Mouse (Mus musculus): ENCODE data around the gene Myl6.

Gene Myl6

DNA sequence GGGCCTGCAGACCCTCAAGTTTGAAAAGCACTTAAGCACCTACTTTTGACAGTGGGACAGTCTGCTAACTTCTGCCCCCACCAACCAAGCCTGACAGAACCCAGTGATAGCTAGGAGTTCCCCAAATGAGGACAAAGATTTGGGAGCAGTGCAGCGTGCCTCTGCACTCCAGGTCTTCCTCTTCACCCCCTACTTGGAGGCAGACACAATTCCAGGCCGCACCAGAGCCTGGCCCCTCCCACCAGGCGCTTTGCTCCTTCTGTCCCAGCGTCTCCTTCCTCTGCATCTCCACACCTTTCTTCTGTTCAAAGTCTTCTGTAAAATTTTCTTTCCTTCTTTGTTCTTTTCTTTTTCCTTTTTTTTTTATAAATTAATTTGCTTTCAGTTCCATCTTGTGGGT is 4.2 kb downstream of the Myl6 start:
- no peak for DNase-seq (ENCODE audit: low spot score)

- no peak for DNase-seq (ENCODE audit: low spot score)
Measured at GRCm38 (mm10) chr10:128489380-128489779, 4.6 kb downstream of the Myl6 start.

DNA sequence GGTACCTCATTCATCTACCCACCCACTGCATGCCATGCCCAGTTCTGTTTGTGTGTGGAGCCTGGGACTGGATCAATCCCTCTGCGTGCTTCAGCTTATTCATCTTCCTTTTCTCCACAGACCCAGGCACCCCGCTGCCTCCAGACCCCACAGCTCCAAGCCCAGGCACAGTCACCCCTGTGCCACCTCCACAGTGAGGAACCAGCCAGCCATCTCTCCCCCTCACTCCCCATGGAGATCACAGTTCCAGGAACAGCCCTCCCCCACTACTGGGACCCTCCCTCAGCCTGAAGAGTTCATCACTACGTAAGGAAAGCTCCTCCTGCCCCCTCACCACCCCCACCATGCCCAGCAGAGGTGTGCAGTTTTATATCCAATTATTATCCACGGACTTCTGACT is 5.2 kb downstream of the Myl6 start:
- no peak for DNase-seq (ENCODE audit: low spot score)

GRCm38 (mm10) chr10:128487861-128488712 is 5.9 kb downstream of the Myl6 start:
- DNase-seq (ENCODE audit: low spot score), result no peak

- no peak for DNase-seq (ENCODE audit: low spot score)
Measured at GRCm38 (mm10) chr10:128486370-128486769, 7.6 kb downstream of the Myl6 start.

DNA sequence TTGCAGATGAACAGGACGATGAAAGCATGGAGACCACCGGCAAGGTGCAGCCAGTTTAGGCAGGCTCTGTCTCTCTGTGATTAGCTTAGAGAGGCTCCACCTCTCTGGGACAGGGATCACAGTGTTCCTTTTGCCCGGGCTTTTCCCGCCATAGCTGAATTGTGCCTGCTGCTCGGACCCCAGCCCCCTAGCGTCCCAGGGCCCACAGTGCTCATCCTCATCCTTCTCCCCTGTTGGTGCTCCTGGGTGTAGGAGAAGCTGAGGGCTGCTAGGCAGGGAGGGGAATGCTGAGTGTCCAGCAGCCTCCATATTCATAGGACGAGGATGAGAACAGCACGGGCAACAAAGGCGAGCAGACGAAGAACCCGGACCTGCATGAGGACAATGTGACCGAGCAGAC is 19.6 kb downstream of the Myl6 start:
- no peak for DNase-seq (ENCODE audit: low spot score)

DNA sequence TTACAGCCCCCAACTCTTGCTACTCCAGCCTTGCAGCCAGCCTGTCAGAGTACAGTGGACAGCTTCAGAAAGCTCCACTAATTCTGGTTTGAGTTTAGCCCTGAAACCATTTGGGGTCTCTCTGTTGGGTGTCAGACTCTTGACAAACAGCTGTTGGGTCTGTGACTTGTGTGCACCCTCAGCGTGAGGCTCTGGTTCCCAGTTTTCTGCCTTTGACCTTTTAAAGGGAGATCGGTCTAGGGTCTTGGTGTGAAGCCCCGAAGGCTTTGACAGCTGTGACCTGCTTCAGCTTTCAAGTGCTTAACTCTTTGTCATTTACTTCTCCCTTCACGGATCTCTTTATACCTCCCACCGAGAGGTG is 33.7 kb downstream of the Myl6 start:
- peak; percentile 55 for DNase-seq (ENCODE audit: low spot score)

GRCm38 (mm10) chr10:128459409-128460269 is 34.3 kb downstream of the Myl6 start:
- DNase-seq (ENCODE audit: low spot score), result peak; percentile 40

- peak; percentile 79 for DNase-seq (ENCODE audit: low spot score)
Measured at GRCm38 (mm10) chr10:128458719-128459408, 35.1 kb downstream of the Myl6 start, which contains the start of gene Smarcc2. Gene Smarcc2, plus strand, starts transcription at chr10:128459248.

GRCm38 (mm10) chr10:128458348-128458718 is 35.6 kb downstream of the Myl6 start:
- peak; percentile 86 for DNase-seq (ENCODE audit: low spot score)

- no peak for DNase-seq (ENCODE audit: low spot score)
Measured at GRCm38 (mm10) chr10:128457676-128458075, 36.3 kb downstream of the Myl6 start.

DNA sequence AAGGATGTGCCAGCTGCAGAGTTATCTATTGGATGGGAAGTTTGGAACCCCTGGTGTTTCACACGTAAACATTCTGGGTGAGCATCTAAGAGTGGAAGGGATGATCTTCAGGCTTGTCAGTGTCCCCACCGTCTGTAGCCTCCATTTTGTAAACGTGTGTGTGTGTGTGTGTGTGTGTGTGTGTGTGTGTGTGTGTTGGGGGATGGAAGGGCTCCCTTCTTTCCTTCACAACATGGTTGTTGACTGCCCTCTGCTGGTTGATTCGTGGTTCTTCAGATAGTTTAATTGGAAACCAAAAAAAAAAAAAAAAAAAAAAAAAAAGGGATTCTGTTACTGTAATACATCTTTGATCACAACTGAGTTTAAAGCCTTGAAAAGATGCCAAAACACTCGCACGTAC is 38.7 kb downstream of the Myl6 start:
- DNase-seq (ENCODE audit: low spot score), result peak; percentile 93

DNA sequence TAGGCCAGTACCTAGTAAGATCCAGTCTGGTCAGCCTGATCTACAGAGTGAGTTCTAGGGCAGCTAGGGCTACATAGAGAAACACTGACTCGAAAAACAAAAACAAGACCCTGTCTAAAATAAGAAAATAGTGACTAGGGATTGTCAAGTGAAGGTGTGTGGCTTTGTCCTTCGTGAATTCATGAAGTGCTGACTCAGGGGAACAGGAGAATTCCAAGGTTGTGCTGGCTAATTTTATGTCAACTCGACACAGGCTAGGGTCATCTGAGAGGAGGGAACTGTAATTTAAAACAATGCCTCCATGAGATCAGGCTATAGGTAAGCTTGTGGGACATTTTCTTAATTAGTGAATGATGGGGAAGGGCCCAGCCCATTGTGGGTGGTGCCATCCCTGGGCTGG is 39.5 kb downstream of the Myl6 start:
- no peak for DNase-seq (ENCODE audit: low spot score)

DNA sequence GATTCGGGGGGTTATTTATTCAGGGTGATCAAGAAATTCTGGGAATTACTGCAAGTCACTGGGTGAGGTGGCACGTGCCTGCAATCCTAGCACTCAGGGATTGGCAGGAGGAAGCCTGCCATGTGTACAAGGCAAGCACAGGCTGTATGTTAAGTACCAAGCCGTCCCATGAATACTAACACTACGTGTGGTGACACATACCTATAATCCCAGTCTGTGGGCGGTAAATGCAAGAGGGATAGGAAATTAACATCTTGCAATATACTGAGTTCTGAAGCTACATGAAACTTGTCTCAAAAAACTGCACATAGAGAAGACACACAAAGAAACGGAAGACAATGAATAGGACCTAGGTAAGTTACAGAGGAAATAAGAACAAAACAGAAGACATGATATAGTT is 42.9 kb downstream of the Myl6 start:
- DNase-seq (ENCODE audit: low spot score), result no peak

GRCm38 (mm10) chr10:128445407-128445806 is 48.5 kb downstream of the Myl6 start:
- DNase-seq (ENCODE audit: low spot score), result no peak

GRCm38 (mm10) chr10:128444354-128444753 is 49.6 kb downstream of the Myl6 start:
- no peak for DNase-seq (ENCODE audit: low spot score)

DNA sequence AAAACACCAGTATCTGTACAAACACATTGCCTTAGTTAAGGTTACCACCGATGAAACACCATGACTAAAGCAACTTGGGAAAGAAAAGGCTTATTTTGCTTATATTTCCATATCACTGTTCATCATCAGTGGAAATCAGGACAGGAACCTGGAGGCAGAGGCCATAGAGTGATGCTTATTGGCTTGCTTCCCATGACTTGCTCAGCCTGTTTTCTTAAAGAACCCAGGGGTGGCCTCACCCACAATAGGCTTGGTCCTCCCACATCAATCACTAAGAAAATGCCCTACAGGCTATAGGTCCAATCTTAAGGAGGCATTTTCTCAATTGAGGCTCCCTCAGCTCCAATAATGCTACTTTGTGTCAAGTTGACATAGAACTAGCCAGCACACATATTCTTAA is 51.2 kb downstream of the Myl6 start:
- no peak for DNase-seq (ENCODE audit: low spot score)

GRCm38 (mm10) chr10:128441324-128442119 is 52.4 kb downstream of the Myl6 start:
- no peak for DNase-seq (ENCODE audit: low spot score)

Measured in embryo, embryonic 10 days (tissue).